Mouse (Mus musculus) hindbrain, embryonic 13.5 days (tissue): ENCODE results near the gene Stard3. TPM values are rescaled to one million over a fixed set of nuclear protein-coding genes. Genes with fewer than 3 reads are reported as not detected.

Source experiments
- ATAC-seq: fragments of 200-750 bp; cut with Nextera tagmentation; 2 replicates; pipeline ENCODE4 v1.8.0; 2017; ENCODE audit warnings: moderate TSS enrichment; ENCODE audit not compliant: low FRiP score
- H3K27ac ChIP-seq: fragments of 300-500 bp; sonication (generic); 2 replicates; pipeline ENCODE4 v1.5.1; 2015; ENCODE audit warnings: inconsistent platforms, mild to moderate bottlenecking, moderate library complexity
- H3K27me3 ChIP-seq: fragments of 300-500 bp; sonication (generic); 2 replicates; pipeline ENCODE4 v1.6.1; 2015; ENCODE audit warnings: mild to moderate bottlenecking, inconsistent platforms
- H3K36me3 ChIP-seq: fragments of 300-500 bp; sonication (generic); 2 replicates; pipeline ENCODE4 v1.6.1; 2015; ENCODE audit warnings: mild to moderate bottlenecking, inconsistent platforms
- H3K4me1 ChIP-seq: fragments of 300-500 bp; sonication (generic); replicated peaks from 2 replicates; pipeline ENCODE4 v1.6.1; 2015; ENCODE audit warnings: inconsistent platforms
- H3K4me2 ChIP-seq: fragments of 300-500 bp; sonication (generic); 2 replicates; pipeline ENCODE4 v1.6.1; 2015; ENCODE audit warnings: inconsistent platforms, mild to moderate bottlenecking, moderate library complexity
- H3K4me3 ChIP-seq: fragments of 300-500 bp; sonication (generic); 2 replicates; pipeline ENCODE4 v1.5.1; 2015; ENCODE audit warnings: mild to moderate bottlenecking, inconsistent platforms
- H3K9ac ChIP-seq: fragments of 300-500 bp; sonication (generic); 2 replicates; pipeline ENCODE4 v1.6.1; 2015; ENCODE audit warnings: mild to moderate bottlenecking, inconsistent platforms
- H3K9me3 ChIP-seq: fragments of 300-500 bp; sonication (generic); 2 replicates; pipeline ENCODE4 v1.6.1; 2016; ENCODE audit warnings: inconsistent platforms
- WGBS: fragments of 180-500 bp; shearing (Covaris S2); methylation state at CpG from one replicate; pipeline ENCODE4 v1.1.7; 2015; 5-methylcytosine and 5-hydroxymethylcytosine counted together
- polyA plus RNA-seq: library from polyadenylated mRNA; unstranded; fragments of >200 nt; fragmentation: Nextera tagmentation; extraction: Ambion mirVana; gene quantifications from 2 replicates; pipeline ENCODE4 v1.2.1, GENCODE M21; 2015

Gene Stard3
- polyA plus RNA-seq, 1 experiment from 2014 or later = 44.4 TPM

GRCm38 (mm10) chr11:98340597-98340996 is 17.6 kb upstream of the Stard3 start:
- Histone ChIP-seq H3K27ac (peak overlapping the region; percentile 95), H3K9me3 (no peaks in the 10 kb centered on the region), H3K36me3 (no peaks in the 10 kb centered on the region), H3K27me3 (peaks cover 85% of the 10 kb centered on the region), H3K9ac (no peak overlapping the region), H3K4me3 (no peak overlapping the region), H3K4me2 (no peak overlapping the region), H3K4me1 (peaks cover 37% of the 10 kb centered on the region)
- no peak for ATAC-seq
- WGBS = 5% methylated on average over 4 of the region's 4 CpGs

GRCm38 (mm10) chr11:98341174-98341573 is 17.0 kb upstream of the Stard3 start:
- Histone ChIP-seq H3K27ac (no peak overlapping the region), H3K36me3 (no peaks in the 10 kb centered on the region), H3K27me3 (peaks cover 84% of the 10 kb centered on the region), H3K4me3 (no peak overlapping the region), H3K4me2 (no peak overlapping the region), H3K9me3 (no peaks in the 10 kb centered on the region), H3K4me1 (peaks cover 37% of the 10 kb centered on the region), H3K9ac (no peak overlapping the region)
- WGBS = 53% methylated on average over 4 of the region's 4 CpGs
- ATAC-seq = no peak

- peak overlapping the region; percentile 49 for H3K4me2 ChIP-seq
- H3K4me1 ChIP-seq = peaks cover 40% of the 10 kb centered on the region
- H3K27ac ChIP-seq = peak overlapping the region; percentile 74
- 0 out of 2 replicates have a peak overlapping the region, but pooled peaks have one; percentile 47 for H3K9ac ChIP-seq
- peak overlapping the region; percentile 19; the same call in 1 of the 2 replicates for H3K4me3 ChIP-seq
- peaks cover 84% of the 10 kb centered on the region for H3K27me3 ChIP-seq
- no peaks in the 10 kb centered on the region for H3K36me3 ChIP-seq
- no peaks in the 10 kb centered on the region for H3K9me3 ChIP-seq
- peak; percentile 44 for ATAC-seq
- WGBS = 2% methylated on average over 27 of the region's 29 CpGs
These were observed 15.9 kb upstream of the Stard3 start for GRCm38 (mm10) chr11:98342000-98342945.

GRCm38 (mm10) chr11:98345253-98345652 is 12.9 kb upstream of the Stard3 start:
- Histone ChIP-seq H3K4me2 (peak overlapping the region; percentile 31; the same call in 1 of the 2 replicates), H3K4me3 (0 out of 2 replicates have a peak overlapping the region, but pooled peaks have one; percentile 17), H3K4me1 (peaks cover 37% of the 10 kb centered on the region), H3K9me3 (no peaks in the 10 kb centered on the region), H3K27me3 (peaks cover 84% of the 10 kb centered on the region), H3K27ac (no peak overlapping the region), H3K36me3 (no peaks in the 10 kb centered on the region), H3K9ac (no peak overlapping the region)
- no peak for ATAC-seq
- WGBS = 2% methylated on average over 14 of the region's 14 CpGs

- 15% methylated on average over 9 of the region's 9 CpGs for WGBS
- Histone ChIP-seq H3K27ac (no peak overlapping the region), H3K4me1 (peaks cover 34% of the 10 kb centered on the region), H3K9me3 (no peaks in the 10 kb centered on the region), H3K4me3 (no peak overlapping the region), H3K4me2 (no peak overlapping the region), H3K36me3 (no peaks in the 10 kb centered on the region), H3K9ac (no peak overlapping the region), H3K27me3 (peaks cover 86% of the 10 kb centered on the region)
- no peak for ATAC-seq
These were observed 12.0 kb upstream of the Stard3 start for GRCm38 (mm10) chr11:98346168-98346567.

- WGBS = 2% methylated on average over 8 of the region's 12 CpGs
- ATAC-seq = no peak
- peak overlapping the region; percentile 51; the same call in 1 of the 2 replicates for H3K4me3 ChIP-seq
- no peak overlapping the region; the same call in 1 of the 2 replicates for H3K9ac ChIP-seq
- H3K9me3 ChIP-seq = no peaks in the 10 kb centered on the region
- no peak overlapping the region for H3K27ac ChIP-seq
- H3K4me2 ChIP-seq = peak overlapping the region; percentile 92
- peaks cover 86% of the 10 kb centered on the region for H3K27me3 ChIP-seq
- peaks cover 23% of the 10 kb centered on the region for H3K4me1 ChIP-seq
- no peaks in the 10 kb centered on the region for H3K36me3 ChIP-seq
These were observed 10.6 kb upstream of the Stard3 start for GRCm38 (mm10) chr11:98347385-98348082.

GRCm38 (mm10) chr11:98348083-98348961 is 9.8 kb upstream of the Stard3 start, which contains the start of gene Ppp1r1b:
TSS of gene Ppp1r1b (plus strand) at chr11:98348404.
- Histone ChIP-seq H3K4me1 (peaks cover 23% of the 10 kb centered on the region), H3K27me3 (peaks cover 94% of the 10 kb centered on the region), H3K36me3 (no peaks in the 10 kb centered on the region), H3K9ac (peak within 1 kb of the TSS; percentile 70), H3K4me2 (peak within 1 kb of the TSS; percentile 92), H3K27ac (no peak within 1 kb of the TSS), H3K9me3 (no peaks in the 10 kb centered on the region), H3K4me3 (peak within 1 kb of the TSS; percentile 51)
- under 1% methylated on average over 54 of the region's 55 CpGs for WGBS
- ATAC-seq = peak; percentile 72

GRCm38 (mm10) chr11:98349308-98349707 is 8.9 kb upstream of the Stard3 start:
- H3K27me3 ChIP-seq = peaks cover 95% of the 10 kb centered on the region
- ATAC-seq = no peak
- peak overlapping the region; percentile 51 for H3K4me3 ChIP-seq
- H3K9me3 ChIP-seq = no peaks in the 10 kb centered on the region
- no peak overlapping the region for H3K9ac ChIP-seq
- no peaks in the 10 kb centered on the region for H3K36me3 ChIP-seq
- 1% methylated on average over 9 of the region's 9 CpGs for WGBS
- no peak overlapping the region for H3K27ac ChIP-seq
- peak overlapping the region; percentile 92 for H3K4me2 ChIP-seq
- peaks cover 23% of the 10 kb centered on the region for H3K4me1 ChIP-seq

GRCm38 (mm10) chr11:98352272-98352990 is 5.7 kb upstream of the Stard3 start:
- Histone ChIP-seq H3K36me3 (no peaks in the 10 kb centered on the region), H3K4me3 (no peak overlapping the region), H3K9ac (no peak overlapping the region), H3K9me3 (no peaks in the 10 kb centered on the region), H3K4me2 (no peak overlapping the region), H3K27ac (no peak overlapping the region), H3K27me3 (peaks cover 80% of the 10 kb centered on the region), H3K4me1 (peaks cover 22% of the 10 kb centered on the region)
- ATAC-seq = no peak
- WGBS = 77% methylated on average over 18 of the region's 18 CpGs

- H3K27me3 ChIP-seq = peaks cover 67% of the 10 kb centered on the region
- peaks cover 14% of the 10 kb centered on the region for H3K4me1 ChIP-seq
- H3K36me3 ChIP-seq = no peaks in the 10 kb centered on the region
- H3K27ac ChIP-seq = no peak overlapping the region
- H3K4me2 ChIP-seq = no peak overlapping the region
- no peak for ATAC-seq
- no peaks in the 10 kb centered on the region for H3K9me3 ChIP-seq
- H3K9ac ChIP-seq = no peak overlapping the region
- H3K4me3 ChIP-seq = no peak overlapping the region
- 32% methylated on average over 8 of the region's 8 CpGs for WGBS
These were observed 4.4 kb upstream of the Stard3 start for GRCm38 (mm10) chr11:98353651-98354211.

- no peak overlapping the region for H3K9ac ChIP-seq
- H3K27me3 ChIP-seq = peaks cover 60% of the 10 kb centered on the region
- no peaks in the 10 kb centered on the region for H3K9me3 ChIP-seq
- H3K4me1 ChIP-seq = peaks cover 16% of the 10 kb centered on the region
- H3K4me2 ChIP-seq = no peak overlapping the region
- ATAC-seq = no peak
- WGBS = 63% methylated on average over 14 of the region's 14 CpGs
- no peaks in the 10 kb centered on the region for H3K36me3 ChIP-seq
- no peak overlapping the region for H3K4me3 ChIP-seq
- H3K27ac ChIP-seq = no peak overlapping the region
These were observed 3.7 kb upstream of the Stard3 start for GRCm38 (mm10) chr11:98354445-98354844.
